Mouse (Mus musculus) splenic B cell, adult 2 months (primary cell): ENCODE measurements around the gene Adcy1.

ENCODE experiments used
- DNase-seq: peaks from one replicate; pipeline ENCODE4 v3.0.0-alpha.2; 2011; ENCODE audit warnings: low read depth, low spot score
- H3K27me3 ChIP-seq: 2 replicates; pipeline ENCODE4 v1.6.1; 2012; ENCODE audit warnings: mild to moderate bottlenecking, low read length, moderate library complexity, mixed read lengths; ENCODE audit not compliant: control insufficient read depth, poor library complexity, insufficient read depth, severe bottlenecking
- H3K36me3 ChIP-seq: 2 replicates; pipeline ENCODE4 v1.6.1; 2012; ENCODE audit warnings: mild to moderate bottlenecking, low read length, moderate library complexity, mixed read lengths; ENCODE audit not compliant: control insufficient read depth, poor library complexity, insufficient read depth, severe bottlenecking

The Adcy1 gene

GRCm38 (mm10) chr11:7094844-7095243, 31.6 kb downstream of the Adcy1 start:
- DNase-seq: no peak
- Histone ChIP-seq H3K27me3 (no peaks in the 10 kb centered on the region; the same call in 1 of the 2 replicates), H3K36me3 (no peaks in the 10 kb centered on the region)

- H3K27me3 ChIP-seq: no peaks in the 10 kb centered on the region; the same call in 1 of the 2 replicates
- DNase-seq: no peak
- H3K36me3 ChIP-seq: no peaks in the 10 kb centered on the region
These were observed 38.4 kb downstream of the Adcy1 start for GRCm38 (mm10) chr11:7101674-7102073.

- no peak for DNase-seq
- Histone ChIP-seq H3K27me3 (no peaks in the 10 kb centered on the region; the same call in 1 of the 2 replicates), H3K36me3 (no peaks in the 10 kb centered on the region)
These were observed 39.2 kb downstream of the Adcy1 start for GRCm38 (mm10) chr11:7102256-7103194.

GRCm38 (mm10) chr11:7105337-7105736, 42.0 kb downstream of the Adcy1 start:
- DNase-seq: no peak

GRCm38 (mm10) chr11:7109131-7109530, 45.8 kb downstream of the Adcy1 start:
- DNase-seq: no peak
- Histone ChIP-seq H3K36me3 (no peaks in the 10 kb centered on the region), H3K27me3 (no peaks in the 10 kb centered on the region)

More at GRCm38 (mm10) chr11:7105337-7105736, 42.0 kb downstream of the Adcy1 start:
- H3K36me3 ChIP-seq: no peaks in the 10 kb centered on the region
- no peaks in the 10 kb centered on the region for H3K27me3 ChIP-seq

- H3K27me3 ChIP-seq: no peaks in the 10 kb centered on the region
- H3K36me3 ChIP-seq: no peaks in the 10 kb centered on the region
- DNase-seq: no peak
These were observed 49.8 kb downstream of the Adcy1 start for GRCm38 (mm10) chr11:7113046-7113445.

GRCm38 (mm10) chr11:7113687-7114086, 50.4 kb downstream of the Adcy1 start:
- Histone ChIP-seq H3K27me3 (no peaks in the 10 kb centered on the region), H3K36me3 (no peaks in the 10 kb centered on the region)
- DNase-seq: no peak

GRCm38 (mm10) chr11:7114312-7114711, 51.0 kb downstream of the Adcy1 start:
- Histone ChIP-seq H3K36me3 (no peaks in the 10 kb centered on the region), H3K27me3 (no peaks in the 10 kb centered on the region)
- no peak for DNase-seq

GRCm38 (mm10) chr11:7116647-7117046, 53.4 kb downstream of the Adcy1 start:
- Histone ChIP-seq H3K27me3 (no peaks in the 10 kb centered on the region), H3K36me3 (no peaks in the 10 kb centered on the region)
- no peak for DNase-seq

- H3K27me3 ChIP-seq: no peaks in the 10 kb centered on the region
- no peaks in the 10 kb centered on the region for H3K36me3 ChIP-seq
- DNase-seq: no peak
These were observed 66.2 kb downstream of the Adcy1 start for GRCm38 (mm10) chr11:7129319-7130051.

GRCm38 (mm10) chr11:7132736-7133387, 69.6 kb downstream of the Adcy1 start:
- H3K27me3 ChIP-seq: no peaks in the 10 kb centered on the region
- no peaks in the 10 kb centered on the region for H3K36me3 ChIP-seq
- DNase-seq: no peak

GRCm38 (mm10) chr11:7133736-7134135, 70.4 kb downstream of the Adcy1 start:
- DNase-seq: no peak
- H3K36me3 ChIP-seq: no peaks in the 10 kb centered on the region
- no peaks in the 10 kb centered on the region for H3K27me3 ChIP-seq

GRCm38 (mm10) chr11:7134319-7134718, 71.0 kb downstream of the Adcy1 start:
- DNase-seq: no peak
- no peaks in the 10 kb centered on the region for H3K36me3 ChIP-seq
- no peaks in the 10 kb centered on the region for H3K27me3 ChIP-seq

- Histone ChIP-seq H3K27me3 (no peaks in the 10 kb centered on the region), H3K36me3 (no peaks in the 10 kb centered on the region)
- no peak for DNase-seq
These were observed 72.0 kb downstream of the Adcy1 start for GRCm38 (mm10) chr11:7135301-7135700.

- no peak for DNase-seq
- Histone ChIP-seq H3K27me3 (no peaks in the 10 kb centered on the region), H3K36me3 (no peaks in the 10 kb centered on the region)
These were observed 72.5 kb downstream of the Adcy1 start for GRCm38 (mm10) chr11:7135763-7136162.
